Mouse (Mus musculus): Measurements from ENCODE around the gene Sept9. TPM values are rescaled to one million over a fixed set of nuclear protein-coding genes. Genes with fewer than 3 reads are reported as not detected.
A peak's percentile ranks its signal among the peaks of the same experiment; 100 is the strongest.

The Sept9 gene
- polyA plus RNA-seq, 1 experiment from 2014 or later: 208 TPM

GRCm38 (mm10) chr11:117379774-117380173, 180.3 kb downstream of the Sept9 start:
- H3K27me3 ChIP-seq (ENCODE audit: control insufficient read depth, insufficient read depth, low read length): no peaks in the 10 kb centered on the region; the same call in 1 of the 2 replicates
- no peaks in the 10 kb centered on the region for H3K4me1 ChIP-seq (ENCODE audit: control insufficient read depth, insufficient read depth, low read length)
- DNase-seq (ENCODE audit: low spot score) (no peak), ATAC-seq (ENCODE audit: insufficient number of reproducible peaks, low FRiP score, low TSS enrichment, low read depth) (no peak)
- H3K4me2 ChIP-seq (ENCODE audit: low read depth, severe bottlenecking): no peak overlapping the region
- WGBS: 81% methylated on average over 5 of the region's 5 CpGs
- no peak overlapping the region for H3K4me3 ChIP-seq (ENCODE audit: low read depth, low read length)
- no peak overlapping the region for H3K9ac ChIP-seq (ENCODE audit: low read length)
- no peak overlapping the region for H3K27ac ChIP-seq (replicated peaks; ENCODE audit: low read depth, low read length)
- no peaks in the 10 kb centered on the region for H3K9me3 ChIP-seq (ENCODE audit: control insufficient read depth, low read length)
- no peaks in the 10 kb centered on the region for H3K36me3 ChIP-seq (ENCODE audit: control insufficient read depth, insufficient read depth, low read length)

GRCm38 (mm10) chr11:117384235-117384634, 184.8 kb downstream of the Sept9 start:
- DNase-seq (ENCODE audit: low spot score) (no peak), ATAC-seq (ENCODE audit: insufficient number of reproducible peaks, low FRiP score, low TSS enrichment, low read depth) (no peak)
- no peak overlapping the region for H3K9ac ChIP-seq (ENCODE audit: low read length)
- H3K4me1 ChIP-seq (ENCODE audit: control insufficient read depth, insufficient read depth, low read length): peaks cover 10% of the 10 kb centered on the region; the same call in 1 of the 2 replicates
- no peak overlapping the region for H3K27ac ChIP-seq (replicated peaks; ENCODE audit: low read depth, low read length)
- 32% methylated on average over 9 of the region's 9 CpGs for WGBS
- no peak overlapping the region for H3K4me2 ChIP-seq (ENCODE audit: low read depth, severe bottlenecking)
- H3K9me3 ChIP-seq (ENCODE audit: control insufficient read depth, low read length): no peaks in the 10 kb centered on the region
- no peak overlapping the region for H3K4me3 ChIP-seq (ENCODE audit: low read depth, low read length)
- H3K27me3 ChIP-seq (ENCODE audit: control insufficient read depth, insufficient read depth, low read length): no peaks in the 10 kb centered on the region; the same call in 1 of the 2 replicates
- H3K36me3 ChIP-seq (ENCODE audit: control insufficient read depth, insufficient read depth, low read length): no peaks in the 10 kb centered on the region

GRCm38 (mm10) chr11:117384897-117385296, 185.4 kb downstream of the Sept9 start:
- Histone ChIP-seq H3K27ac (replicated peaks; ENCODE audit: low read depth, low read length) (no peak overlapping the region), H3K9me3 (ENCODE audit: control insufficient read depth, low read length) (no peaks in the 10 kb centered on the region), H3K4me2 (ENCODE audit: low read depth, severe bottlenecking) (no peak overlapping the region), H3K4me3 (ENCODE audit: low read depth, low read length) (no peak overlapping the region), H3K4me1 (ENCODE audit: control insufficient read depth, insufficient read depth, low read length) (peaks cover 10% of the 10 kb centered on the region; the same call in 1 of the 2 replicates), H3K27me3 (ENCODE audit: control insufficient read depth, insufficient read depth, low read length) (no peaks in the 10 kb centered on the region; the same call in 1 of the 2 replicates), H3K9ac (ENCODE audit: low read length) (no peak overlapping the region), H3K36me3 (ENCODE audit: control insufficient read depth, insufficient read depth, low read length) (no peaks in the 10 kb centered on the region)
- DNase-seq (ENCODE audit: low spot score) (peak; percentile 97), ATAC-seq (ENCODE audit: insufficient number of reproducible peaks, low FRiP score, low TSS enrichment, low read depth) (no peak)
- 2% methylated on average over 16 of the region's 16 CpGs for WGBS

- no peak overlapping the region for H3K4me3 ChIP-seq (ENCODE audit: low read depth, low read length)
- peaks cover 13% of the 10 kb centered on the region; the same call in 1 of the 2 replicates for H3K4me1 ChIP-seq (ENCODE audit: control insufficient read depth, insufficient read depth, low read length)
- H3K27ac ChIP-seq (replicated peaks; ENCODE audit: low read depth, low read length): no peak overlapping the region
- 35% methylated on average over 15 of the region's 15 CpGs for WGBS
- no peak overlapping the region for H3K4me2 ChIP-seq (ENCODE audit: low read depth, severe bottlenecking)
- no peak overlapping the region for H3K9ac ChIP-seq (ENCODE audit: low read length)
- ATAC-seq (ENCODE audit: insufficient number of reproducible peaks, low FRiP score, low TSS enrichment, low read depth) (no peak), DNase-seq (ENCODE audit: low spot score) (no peak)
- H3K36me3 ChIP-seq (ENCODE audit: control insufficient read depth, insufficient read depth, low read length): no peaks in the 10 kb centered on the region
- H3K27me3 ChIP-seq (ENCODE audit: control insufficient read depth, insufficient read depth, low read length): no peaks in the 10 kb centered on the region; the same call in 1 of the 2 replicates
- H3K9me3 ChIP-seq (ENCODE audit: control insufficient read depth, low read length): no peaks in the 10 kb centered on the region
Measured at GRCm38 (mm10) chr11:117385331-117386103, 186.1 kb downstream of the Sept9 start.

- H3K4me3 ChIP-seq (ENCODE audit: low read depth, low read length): no peak overlapping the region
- WGBS: 75% methylated on average over 10 of the region's 10 CpGs
- ATAC-seq (ENCODE audit: insufficient number of reproducible peaks, low FRiP score, low TSS enrichment, low read depth) (no peak), DNase-seq (ENCODE audit: low spot score) (no peak)
- H3K4me2 ChIP-seq (ENCODE audit: low read depth, severe bottlenecking): no peak overlapping the region
- H3K27me3 ChIP-seq (ENCODE audit: control insufficient read depth, insufficient read depth, low read length): no peaks in the 10 kb centered on the region; the same call in 1 of the 2 replicates
- no peak overlapping the region for H3K27ac ChIP-seq (replicated peaks; ENCODE audit: low read depth, low read length)
- H3K4me1 ChIP-seq (ENCODE audit: control insufficient read depth, insufficient read depth, low read length): peaks cover 17% of the 10 kb centered on the region; the same call in 1 of the 2 replicates
- H3K9me3 ChIP-seq (ENCODE audit: control insufficient read depth, low read length): no peaks in the 10 kb centered on the region
- no peaks in the 10 kb centered on the region for H3K36me3 ChIP-seq (ENCODE audit: control insufficient read depth, insufficient read depth, low read length)
- no peak overlapping the region for H3K9ac ChIP-seq (ENCODE audit: low read length)
Measured at GRCm38 (mm10) chr11:117387241-117387640, 187.8 kb downstream of the Sept9 start.

GRCm38 (mm10) chr11:117390001-117390402, 190.5 kb downstream of the Sept9 start:
- Histone ChIP-seq H3K27ac (replicated peaks; ENCODE audit: low read depth, low read length) (no peak overlapping the region), H3K9ac (ENCODE audit: low read length) (no peak overlapping the region), H3K4me1 (ENCODE audit: control insufficient read depth, insufficient read depth, low read length) (peaks cover 26% of the 10 kb centered on the region), H3K27me3 (ENCODE audit: control insufficient read depth, insufficient read depth, low read length) (peaks cover 18% of the 10 kb centered on the region), H3K36me3 (ENCODE audit: control insufficient read depth, insufficient read depth, low read length) (no peaks in the 10 kb centered on the region), H3K4me3 (ENCODE audit: low read depth, low read length) (no peak overlapping the region), H3K4me2 (ENCODE audit: low read depth, severe bottlenecking) (no peak overlapping the region), H3K9me3 (ENCODE audit: control insufficient read depth, low read length) (no peaks in the 10 kb centered on the region)
- DNase-seq (ENCODE audit: low spot score) (peak; percentile 69), ATAC-seq (ENCODE audit: insufficient number of reproducible peaks, low FRiP score, low TSS enrichment, low read depth) (no peak)
- WGBS: 25% methylated on average over 12 of the region's 12 CpGs

- H3K4me3 ChIP-seq (ENCODE audit: low read depth, low read length): no peak overlapping the region
- peaks cover 25% of the 10 kb centered on the region for H3K4me1 ChIP-seq (ENCODE audit: control insufficient read depth, insufficient read depth, low read length)
- H3K36me3 ChIP-seq (ENCODE audit: control insufficient read depth, insufficient read depth, low read length): no peaks in the 10 kb centered on the region
- ATAC-seq (ENCODE audit: insufficient number of reproducible peaks, low FRiP score, low TSS enrichment, low read depth) (no peak), DNase-seq (ENCODE audit: low spot score) (no peak)
- WGBS: 27% methylated on average over 7 of the region's 7 CpGs
- no peak overlapping the region for H3K9ac ChIP-seq (ENCODE audit: low read length)
- no peak overlapping the region for H3K27ac ChIP-seq (replicated peaks; ENCODE audit: low read depth, low read length)
- H3K4me2 ChIP-seq (ENCODE audit: low read depth, severe bottlenecking): no peak overlapping the region
- H3K27me3 ChIP-seq (ENCODE audit: control insufficient read depth, insufficient read depth, low read length): peaks cover 26% of the 10 kb centered on the region
- H3K9me3 ChIP-seq (ENCODE audit: control insufficient read depth, low read length): no peaks in the 10 kb centered on the region
Measured at GRCm38 (mm10) chr11:117390774-117391534, 191.5 kb downstream of the Sept9 start.

- Histone ChIP-seq H3K4me3 (ENCODE audit: low read depth, low read length) (no peak overlapping the region), H3K9ac (ENCODE audit: low read length) (no peak overlapping the region), H3K4me2 (ENCODE audit: low read depth, severe bottlenecking) (no peak overlapping the region), H3K9me3 (ENCODE audit: control insufficient read depth, low read length) (no peaks in the 10 kb centered on the region), H3K36me3 (ENCODE audit: control insufficient read depth, insufficient read depth, low read length) (no peaks in the 10 kb centered on the region), H3K27me3 (ENCODE audit: control insufficient read depth, insufficient read depth, low read length) (peaks cover 26% of the 10 kb centered on the region), H3K4me1 (ENCODE audit: control insufficient read depth, insufficient read depth, low read length) (peaks cover 21% of the 10 kb centered on the region), H3K27ac (replicated peaks; ENCODE audit: low read depth, low read length) (no peak overlapping the region)
- no peak for ATAC-seq (ENCODE audit: insufficient number of reproducible peaks, low FRiP score, low TSS enrichment, low read depth)
- DNase-seq (ENCODE audit: low spot score): peak; percentile 62
- WGBS: 91% methylated on average over 2 of the region's 2 CpGs
Measured at GRCm38 (mm10) chr11:117392251-117392650, 192.8 kb downstream of the Sept9 start.
